15 mouse cellular contexts compared by ENCODE assay signal in the genomic region with DNA sequence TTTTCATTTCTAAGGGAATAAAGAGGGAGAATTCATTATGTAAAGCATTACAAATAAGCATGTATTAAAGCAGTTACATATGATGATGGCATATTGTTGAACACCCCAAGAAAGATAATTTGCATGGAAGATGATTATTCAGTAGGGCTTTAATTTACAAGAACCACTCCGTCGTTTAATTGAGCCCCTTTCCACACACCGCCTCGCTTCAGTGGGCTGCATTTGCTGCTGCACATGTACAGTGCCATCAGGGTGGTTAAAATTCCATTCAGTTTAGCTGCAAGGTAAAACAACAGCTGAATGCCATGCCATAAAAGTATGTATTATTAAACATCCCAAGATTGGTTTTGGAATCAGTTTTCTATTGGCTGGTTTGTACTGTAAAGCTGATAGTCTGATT. TPM values are rescaled to one million over a fixed set of nuclear protein-coding genes. Genes with fewer than 3 reads are reported as not detected.
DNase-seq lines count a peak whose midpoint lies in the region; ATAC-seq and TF ChIP-seq lines count a peak whose summit lies in the region.
"Had no signal": no experiment of that assay in that cellular context is flagged by ENCODE, and none has a peak within 500 bp of the region (broad histone marks: within the 10 kb centered on the region; RNA-seq: fewer than 3 reads in every experiment).

No protein-coding gene starts in this region.

- no peak for TF ChIP-seq CTCF in left cerebral cortex, adult 2 months (IDR thresholded peaks at IDR 0.05)

- no peaks in the 10 kb centered on the region for H3K9me3 ChIP-seq in heart, embryonic 10.5 days
- H3K9me3 ChIP-seq in midbrain, embryonic 13.5 days = no peaks in the 10 kb centered on the region
- no peaks in the 10 kb centered on the region for H3K9me3 ChIP-seq in midbrain, embryonic 10.5 days (replicated peaks)
- no peaks in the 10 kb centered on the region for H3K9me3 ChIP-seq in forebrain, embryonic 16.5 days (ENCODE audit: control insufficient read depth, low read length)
- H3K9me3 ChIP-seq in neural tube, embryonic 15.5 days (replicated peaks) = no peaks in the 10 kb centered on the region
- H3K9me3 ChIP-seq: megakaryocyte, embryonic 14.5 days had no signal

- H3K27ac ChIP-seq in heart, embryonic 10.5 days = no peak overlapping the region
- H3K27ac ChIP-seq in midbrain, embryonic 13.5 days = peak overlapping the region; percentile 39; the same call in 1 of the 2 replicates
- no peak overlapping the region for H3K27ac ChIP-seq in midbrain, embryonic 10.5 days (replicated peaks)
- no peak overlapping the region for H3K27ac ChIP-seq in forebrain, embryonic 16.5 days (ENCODE audit: low read length)
- H3K27ac ChIP-seq in neural tube, embryonic 15.5 days (replicated peaks) = no peak overlapping the region
- H3K27ac ChIP-seq in left cerebral cortex, adult 2 months = no peak overlapping the region

- H3K4me3 ChIP-seq in heart, embryonic 10.5 days = no peak overlapping the region
- no peak overlapping the region for H3K4me3 ChIP-seq in midbrain, embryonic 13.5 days (replicated peaks)
- H3K4me3 ChIP-seq in midbrain, embryonic 10.5 days = no peak overlapping the region
- no peak overlapping the region for H3K4me3 ChIP-seq in forebrain, embryonic 16.5 days (replicated peaks; ENCODE audit: low read length)
- no peak overlapping the region for H3K4me3 ChIP-seq in neural tube, embryonic 15.5 days (replicated peaks)
- no peak overlapping the region for H3K4me3 ChIP-seq in left cerebral cortex, adult 2 months
- H3K4me3 ChIP-seq: megakaryocyte, embryonic 14.5 days had no signal

- peak; percentile 73 for ATAC-seq in midbrain, embryonic 13.5 days
- ATAC-seq in forebrain, embryonic 16.5 days = peak; percentile 85
- ATAC-seq in neural tube, embryonic 15.5 days (ENCODE audit: low FRiP score) = peak; percentile 62

- H3K27me3 ChIP-seq in heart, embryonic 10.5 days (ENCODE audit: insufficient read depth, poor library complexity, severe bottlenecking) = no peaks in the 10 kb centered on the region
- H3K27me3 ChIP-seq in midbrain, embryonic 13.5 days = no peaks in the 10 kb centered on the region
- H3K27me3 ChIP-seq in midbrain, embryonic 10.5 days (ENCODE audit: low read depth, poor library complexity, severe bottlenecking) = no peaks in the 10 kb centered on the region
- no peaks in the 10 kb centered on the region for H3K27me3 ChIP-seq in forebrain, embryonic 16.5 days (replicated peaks; ENCODE audit: control insufficient read depth, insufficient read depth, low read length)
- H3K27me3 ChIP-seq in neural tube, embryonic 15.5 days (replicated peaks) = no peaks in the 10 kb centered on the region
- H3K27me3 ChIP-seq: megakaryocyte, embryonic 14.5 days had no signal

- intact Hi-C loops in heart, postnatal 25 days (cut with DNase I) = no loop called here
- intact Hi-C loops in left cerebral cortex, adult 2 months (cut with DNase I) = no loop called here

- DNase-seq in heart, embryonic 10.5 days (ENCODE audit: low spot score) = peak; percentile 24
- DNase-seq in heart, postnatal 25 days (ENCODE audit: low spot score) = no peak
- no peak for DNase-seq in midbrain, embryonic 10.5 days (ENCODE audit: low spot score)
- no peak for DNase-seq in left cerebral cortex, adult 2 months (ENCODE audit: extremely low spot score in 1 of 2, low spot score in 2 of 2)
- DNase-seq: adrenal gland, adult 8-10 months; cerebellum, adult 9-10 months; heart, postnatal 4 days; lung, adult 18-20 months; lung, postnatal 14 days; right cerebral cortex, postnatal 25 days; thymus, postnatal 36 days had no signal

- peaks cover 43% of the 10 kb centered on the region for H3K4me1 ChIP-seq in heart, embryonic 10.5 days
- H3K4me1 ChIP-seq in midbrain, embryonic 13.5 days (replicated peaks) = peaks cover 28% of the 10 kb centered on the region
- peaks cover 20% of the 10 kb centered on the region for H3K4me1 ChIP-seq in midbrain, embryonic 10.5 days
- peaks cover 11% of the 10 kb centered on the region for H3K4me1 ChIP-seq in forebrain, embryonic 16.5 days (replicated peaks; ENCODE audit: control insufficient read depth, insufficient read depth, low read length)
- peaks cover 18% of the 10 kb centered on the region for H3K4me1 ChIP-seq in neural tube, embryonic 15.5 days

- no peak overlapping the region for H3K4me2 ChIP-seq in midbrain, embryonic 13.5 days (replicated peaks)
- no peak overlapping the region for H3K4me2 ChIP-seq in forebrain, embryonic 16.5 days (ENCODE audit: low read length)
- no peak overlapping the region for H3K4me2 ChIP-seq in neural tube, embryonic 15.5 days

- no peak overlapping the region for H3K9ac ChIP-seq in midbrain, embryonic 13.5 days (replicated peaks)
- H3K9ac ChIP-seq in forebrain, embryonic 16.5 days (replicated peaks; ENCODE audit: low read depth, low read length) = no peak overlapping the region
- no peak overlapping the region for H3K9ac ChIP-seq in neural tube, embryonic 15.5 days (replicated peaks)

- WGBS in heart, embryonic 10.5 days = 91% methylated on average over 4 of the region's 4 CpGs
- 46% methylated on average over 4 of the region's 4 CpGs for WGBS in midbrain, embryonic 13.5 days
- WGBS in midbrain, embryonic 10.5 days = 93% methylated on average over 4 of the region's 4 CpGs
- WGBS in forebrain, embryonic 16.5 days = 16% methylated on average over 4 of the region's 4 CpGs
- 30% methylated on average over 4 of the region's 4 CpGs for WGBS in neural tube, embryonic 15.5 days

- H3K36me3 ChIP-seq in heart, embryonic 10.5 days = no peaks in the 10 kb centered on the region
- H3K36me3 ChIP-seq in midbrain, embryonic 13.5 days = no peaks in the 10 kb centered on the region
- no peaks in the 10 kb centered on the region for H3K36me3 ChIP-seq in midbrain, embryonic 10.5 days
- no peaks in the 10 kb centered on the region for H3K36me3 ChIP-seq in forebrain, embryonic 16.5 days (ENCODE audit: control insufficient read depth, insufficient read depth)
- H3K36me3 ChIP-seq in neural tube, embryonic 15.5 days = no peaks in the 10 kb centered on the region

RNA-seq across cellular contexts. Expression of a gene that starts 19.0 kb away (rescaled TPM):
- polyA plus RNA-seq in heart, embryonic 10.5 days (2016; fragmentation: Nextera tagmentation; extraction: Ambion mirVana) = 31.0 and 37.3 TPM in 2 replicates
- total RNA-seq in heart, postnatal 25 days (2021) = 1 to 10 TPM; 7.1 to 7.5 TPM
- 58.4 and 62.6 TPM in 2 replicates for polyA plus RNA-seq in midbrain, embryonic 13.5 days (2015; fragmentation: Nextera tagmentation; extraction: Ambion mirVana)
- polyA plus RNA-seq in midbrain, embryonic 10.5 days (2016; fragmentation: Nextera tagmentation; extraction: Ambion mirVana) = 51.3 and 54.0 TPM in 2 replicates
- 24.6 and 29.8 TPM in 2 replicates for polyA plus RNA-seq in forebrain, embryonic 16.5 days (2015; fragmentation: Nextera tagmentation; extraction: Ambion mirVana)
- 45.7 and 45.8 TPM in 2 replicates for polyA plus RNA-seq in neural tube, embryonic 15.5 days (2015; fragmentation: Nextera tagmentation; extraction: Ambion mirVana)
- 10 to 100 TPM; 12.1 to 13.1 TPM for total RNA-seq in left cerebral cortex, adult 2 months (2021)
